Mouse (Mus musculus): ENCODE data around the gene Gm28553. TPM values are rescaled to one million over a fixed set of nuclear protein-coding genes. Genes with fewer than 3 reads are reported as not detected.
"Not testable (repeated sequence)": the region's sequence is repeated elsewhere in the genome, so short reads cannot be mapped to it uniquely, and the experiment has no call there.

The Gm28553 gene
- polyA plus RNA-seq (2012; rRNA removed): not detected in 2 replicates

DNA sequence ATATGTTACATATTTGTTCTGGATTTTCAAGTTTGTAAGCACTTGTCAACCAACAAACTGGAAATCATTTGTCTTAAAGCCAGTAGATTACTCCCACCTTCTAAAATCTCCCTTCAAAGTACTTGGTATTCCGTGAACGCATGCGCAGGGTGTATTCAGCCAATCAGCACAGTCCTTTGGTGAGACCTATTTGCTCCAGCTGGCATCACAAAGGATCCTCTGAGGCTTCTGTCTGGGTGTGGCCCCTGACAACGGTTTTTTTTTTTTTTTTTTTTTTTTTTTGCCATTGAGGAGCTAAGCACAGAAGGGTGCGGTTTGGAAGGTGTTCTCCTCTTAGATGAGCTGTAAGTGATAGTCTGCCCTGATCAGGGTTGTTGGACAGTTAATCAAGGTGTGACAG, at the start of gene Gm28553:
Gene Gm28553 (plus strand): TSS at position 301 of the 400 bp plus-strand sequence.
- not testable (repeated sequence) for H3K27me3 ChIP-seq (replicated peaks; ENCODE audit: control insufficient read depth, insufficient read depth, low read length); H3K36me3 ChIP-seq (ENCODE audit: control insufficient read depth, insufficient read depth, low read length); H3K4me1 ChIP-seq (ENCODE audit: control insufficient read depth, insufficient read depth, low read length); DNase-seq; H3K4me3 ChIP-seq (ENCODE audit: insufficient read depth, low read depth, low read length); H3K27ac ChIP-seq (ENCODE audit: insufficient read depth, low read depth, low read length)
- no CpG with 5 or more reads among the region's 5 CpGs for WGBS
